Mouse (Mus musculus): ENCODE results near the gene Lst1.

Lst1 gene

DNA sequence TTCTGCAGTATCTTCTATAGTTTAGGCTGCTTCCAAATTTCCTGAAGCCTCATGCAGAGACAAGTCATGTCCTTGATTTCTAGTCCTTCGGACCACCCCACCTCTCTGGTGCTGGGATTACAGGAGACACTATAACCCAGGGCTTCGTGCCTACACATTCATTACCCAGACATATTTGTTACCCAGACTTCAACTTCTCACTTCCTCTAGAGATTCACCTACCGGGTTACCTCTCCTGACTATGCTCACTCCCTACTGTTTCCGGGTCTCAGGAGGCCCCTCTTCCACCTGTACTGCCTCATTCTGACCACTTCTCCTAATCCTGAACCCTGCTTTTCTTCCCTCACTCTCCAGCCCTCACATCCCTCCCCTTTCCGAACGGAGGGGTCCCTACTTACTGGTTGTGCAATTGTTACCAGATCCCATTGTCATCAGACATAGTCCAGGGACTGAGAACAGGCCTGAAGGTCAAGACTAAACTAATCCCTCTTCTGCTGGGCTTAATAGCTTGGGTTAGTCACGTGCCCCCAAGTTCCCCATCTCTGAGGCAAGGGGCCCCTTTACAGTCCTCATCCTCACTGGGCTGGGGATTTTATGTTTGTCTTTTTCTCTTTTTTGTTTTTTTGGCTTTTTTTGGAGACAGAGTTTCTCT is at the start of gene Lst1:
Gene Lst1 (minus strand): TSS at position 481 of the 652 bp plus-strand sequence.
- DNase-seq = no peak

DNA sequence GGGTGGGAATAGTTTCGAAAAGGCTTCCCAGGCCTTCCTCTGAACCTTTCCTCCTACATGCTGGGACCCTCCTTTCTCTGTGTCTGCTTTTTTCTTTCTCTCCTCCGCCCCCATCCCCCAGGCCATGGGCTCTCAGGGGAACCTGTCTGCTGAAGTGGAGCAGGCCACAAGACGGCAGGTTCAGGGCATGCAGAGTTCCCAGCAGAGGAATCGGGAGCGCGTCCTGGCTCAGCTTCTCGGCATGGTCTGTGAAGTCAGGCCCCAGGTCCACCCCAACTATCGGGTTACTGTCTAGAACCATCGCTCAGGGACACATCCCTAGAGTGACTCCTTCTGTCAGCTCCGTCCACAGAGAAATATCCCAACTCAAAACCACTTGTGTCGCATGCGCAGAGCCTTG is 49.3 kb upstream of the Lst1 start:
- DNase-seq = peak in 1 of 2 experiments; percentile 11

DNA sequence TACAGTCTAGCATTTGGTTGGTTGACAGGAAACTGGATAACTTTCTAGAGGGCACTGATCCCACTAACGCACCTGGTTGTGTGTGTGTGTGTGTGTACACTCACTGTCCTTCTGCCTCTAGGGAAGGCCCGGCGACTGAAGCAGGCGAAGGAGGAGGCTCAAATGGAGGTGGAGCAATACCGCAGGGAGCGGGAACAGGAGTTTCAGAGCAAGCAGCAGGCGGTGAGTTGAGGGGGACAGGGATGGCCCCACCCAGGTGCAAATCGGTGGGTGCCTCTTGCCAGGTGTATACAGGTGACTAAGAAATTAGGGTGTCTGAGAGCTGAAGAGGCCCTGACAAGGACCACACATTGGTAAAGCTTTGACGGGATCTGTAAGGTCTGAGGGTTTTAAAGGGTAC is 48.8 kb upstream of the Lst1 start:
- DNase-seq = peak; percentile 41 to 55

- peak; percentile 100 for DNase-seq
Observed at GRCm38 (mm10) chr17:35236390-35236746, 48.1 kb upstream of the Lst1 start.

DNA sequence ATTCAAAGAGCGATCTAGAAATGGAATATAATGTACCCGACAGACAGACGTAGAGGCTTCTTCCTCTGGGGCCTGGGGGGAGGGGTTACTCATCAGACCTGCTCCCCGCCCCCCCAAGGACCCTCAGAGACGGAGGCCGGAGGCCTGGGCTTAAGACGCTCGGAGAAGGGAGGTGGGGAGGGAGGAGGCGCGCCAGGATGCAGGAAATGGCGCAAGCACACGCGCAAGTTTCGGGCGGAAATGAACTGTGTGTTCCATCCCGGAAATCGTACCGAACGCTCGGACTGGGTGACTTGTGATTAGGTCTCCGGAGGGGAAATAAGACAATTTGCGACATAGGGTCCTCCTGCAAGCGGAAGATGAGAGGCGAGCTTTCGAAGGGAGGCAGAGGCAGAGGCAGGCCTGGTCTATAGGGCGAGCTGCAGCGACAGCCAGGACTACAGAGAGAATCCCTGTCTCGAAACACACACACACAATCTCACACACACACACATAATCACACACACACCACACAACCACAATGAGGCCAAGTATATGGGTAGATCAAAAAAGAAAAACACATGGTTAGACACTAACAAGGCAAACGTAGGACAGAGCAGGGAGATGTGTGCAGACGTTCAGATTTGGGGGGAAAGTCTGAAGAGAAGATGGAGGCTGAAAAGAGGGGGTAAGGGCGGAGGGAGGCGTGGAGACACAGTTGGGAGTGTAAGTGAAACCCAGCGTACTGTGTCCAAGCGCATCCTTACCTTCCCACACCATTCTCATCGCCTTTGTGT is 47.6 kb upstream of the Lst1 start, which contains the start of gene Nfkbil1:
Gene Nfkbil1 (minus strand): TSS at position 179 of the 776 bp plus-strand sequence.
- peak; percentile 88 to 90 for DNase-seq

DNA sequence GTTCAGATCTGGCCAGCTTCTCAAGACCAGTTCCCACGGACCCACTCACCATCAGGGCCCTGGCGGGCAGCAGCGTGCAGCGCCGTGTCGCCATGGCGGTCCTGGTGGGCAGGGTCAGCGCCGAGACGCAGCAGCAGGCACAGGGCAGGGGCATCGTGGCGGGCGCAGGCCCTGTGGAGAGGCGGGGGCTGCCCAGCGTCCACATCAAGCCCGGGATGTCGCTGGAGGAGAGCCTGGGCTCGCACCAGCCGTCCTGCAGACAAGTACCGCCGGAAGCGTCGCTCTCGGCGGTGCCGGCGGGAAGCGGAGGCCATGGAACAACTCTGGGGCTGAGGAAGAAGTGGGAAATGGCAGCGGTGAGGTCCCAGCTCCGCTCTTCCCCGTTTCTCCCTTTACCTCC is 46.7 kb upstream of the Lst1 start:
- peak in 1 of 2 experiments; percentile 32 for DNase-seq

- DNase-seq = peak in 1 of 2 experiments; percentile 2
Observed at GRCm38 (mm10) chr17:35234090-35234489, 45.9 kb upstream of the Lst1 start.

- no peak for DNase-seq
Observed at GRCm38 (mm10) chr17:35233114-35233980, 45.1 kb upstream of the Lst1 start, which contains the start of gene Atp6v1g2. TSS of gene Atp6v1g2 (plus strand) at chr17:35233660.

- no peak for DNase-seq
Observed at GRCm38 (mm10) chr17:35232659-35233058, 44.4 kb upstream of the Lst1 start.

DNA sequence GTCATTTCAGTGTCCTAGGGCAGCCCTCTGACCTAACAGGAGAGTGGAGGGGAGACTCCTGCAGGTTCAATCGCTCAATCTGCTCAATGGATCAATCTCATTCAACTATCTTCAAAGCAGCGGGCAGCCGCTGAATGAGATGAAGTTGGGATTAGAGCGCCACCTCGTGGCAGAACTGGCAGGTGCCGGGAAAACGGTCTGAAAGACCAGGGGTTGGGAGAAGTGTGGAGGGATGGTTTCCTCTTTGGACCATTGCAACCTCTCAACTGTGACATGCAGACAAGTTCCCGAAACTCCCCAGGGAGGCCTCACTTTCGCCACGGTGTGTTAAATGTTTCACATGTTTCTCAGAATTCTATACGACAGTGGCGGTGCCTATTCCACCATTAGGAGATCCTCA is 43.8 kb upstream of the Lst1 start:
- DNase-seq = peak; percentile 86 to 87

DNA sequence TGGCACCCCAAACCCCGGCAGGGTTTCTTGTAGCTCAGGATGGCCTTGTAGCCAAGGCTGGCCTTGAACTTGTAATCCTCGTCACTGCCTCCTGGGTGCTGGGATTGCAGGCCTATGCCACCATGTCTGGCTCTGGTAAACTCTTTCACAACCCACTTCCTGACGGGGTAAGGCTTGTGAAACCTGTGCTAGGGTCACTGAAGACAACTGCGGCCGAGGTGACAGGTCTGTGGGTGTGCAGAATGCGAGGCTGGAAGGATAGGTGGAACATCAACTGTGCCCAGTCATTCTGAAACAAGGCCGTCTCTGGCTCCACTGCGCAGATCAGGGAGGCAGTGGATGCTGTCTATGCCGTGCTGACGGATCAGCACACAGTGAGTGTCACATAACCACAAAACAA is 42.8 kb upstream of the Lst1 start:
- DNase-seq = no peak

- DNase-seq = no peak
Observed at GRCm38 (mm10) chr17:35226561-35227046, 38.4 kb upstream of the Lst1 start.

- no peak for DNase-seq
Observed at GRCm38 (mm10) chr17:35225456-35225855, 37.2 kb upstream of the Lst1 start.

DNA sequence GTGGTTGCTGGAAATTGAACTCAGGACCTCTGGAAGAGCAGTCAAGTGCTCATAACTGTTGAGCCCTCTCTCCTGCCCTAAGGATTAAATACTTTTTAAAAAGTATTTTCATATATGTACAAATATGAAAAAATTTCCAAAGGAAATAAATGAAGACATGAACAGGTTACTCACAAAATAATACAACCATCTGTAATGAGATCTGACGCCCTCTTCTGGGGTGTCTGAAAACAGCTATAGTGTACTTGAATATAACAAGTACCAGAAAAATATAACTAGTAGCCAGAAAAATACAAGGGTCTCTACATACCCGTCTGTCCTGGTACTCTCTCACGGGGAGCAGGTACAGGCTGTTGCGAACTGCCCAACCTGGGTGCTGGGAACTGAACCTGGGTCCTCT is 36.4 kb upstream of the Lst1 start:
- DNase-seq = no peak

DNA sequence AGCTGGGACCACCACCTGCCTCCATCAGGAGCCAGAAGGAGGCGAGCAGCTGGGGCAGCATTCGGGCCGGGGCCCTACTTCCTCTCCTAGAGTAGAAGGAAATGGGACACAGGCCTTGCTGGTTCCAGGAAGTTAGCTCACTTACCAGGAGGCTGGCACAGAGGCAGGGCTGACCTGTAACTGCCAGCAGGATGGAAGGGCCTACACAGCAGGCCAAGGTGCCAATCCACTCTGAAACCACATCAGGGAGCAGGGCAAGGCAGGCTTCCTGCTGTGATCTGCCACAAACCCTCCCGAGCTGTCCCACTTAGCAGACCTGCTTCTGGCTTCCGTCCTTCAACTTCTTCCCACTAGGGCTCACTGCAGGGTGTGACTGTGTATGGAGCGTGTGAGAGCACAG is 34.1 kb upstream of the Lst1 start:
- no peak for DNase-seq

DNA sequence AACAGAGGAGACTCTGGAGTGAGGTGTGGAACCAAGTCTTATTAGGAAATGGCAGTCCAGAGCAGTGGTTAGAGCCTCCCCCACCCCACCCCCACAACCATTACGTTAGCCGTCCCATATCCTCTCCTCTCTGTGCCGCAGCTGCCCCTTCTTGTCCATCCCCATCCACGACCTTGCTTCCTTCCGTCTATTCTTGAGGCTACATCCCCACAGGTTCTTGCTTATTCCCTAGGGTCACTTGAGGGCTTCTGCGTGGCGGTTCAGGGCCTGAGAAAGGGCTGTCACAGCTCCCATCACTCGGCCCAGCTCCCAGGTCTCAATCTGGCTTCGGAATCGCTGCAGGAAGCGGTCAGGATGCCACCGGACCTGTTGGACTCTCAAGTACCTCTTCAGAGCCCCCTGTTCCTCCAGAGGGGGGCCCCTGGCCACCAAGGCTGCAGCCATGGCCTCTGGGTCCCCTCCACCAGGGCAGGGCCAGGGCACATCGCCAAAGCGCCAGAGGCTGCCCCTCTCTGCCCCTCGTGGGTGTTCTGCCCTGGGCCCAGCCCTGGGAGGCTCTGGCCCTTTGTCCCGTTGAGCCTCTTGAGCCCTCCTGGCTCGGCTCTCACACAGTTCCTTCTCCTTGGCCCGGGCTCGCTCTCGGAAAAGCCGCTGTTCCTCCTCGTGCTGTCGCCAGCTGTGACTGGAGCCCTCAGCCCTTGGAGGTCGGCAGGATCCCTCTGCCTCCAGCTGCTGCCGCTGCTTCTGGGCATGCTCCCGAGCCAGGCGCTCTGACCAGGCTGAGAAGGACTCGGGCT is 32.1 kb upstream of the Lst1 start, which contains the start of gene Gm16181:
Gene Gm16181 (plus strand): TSS at position 679 of the 797 bp plus-strand sequence.
- no peak for DNase-seq

DNA sequence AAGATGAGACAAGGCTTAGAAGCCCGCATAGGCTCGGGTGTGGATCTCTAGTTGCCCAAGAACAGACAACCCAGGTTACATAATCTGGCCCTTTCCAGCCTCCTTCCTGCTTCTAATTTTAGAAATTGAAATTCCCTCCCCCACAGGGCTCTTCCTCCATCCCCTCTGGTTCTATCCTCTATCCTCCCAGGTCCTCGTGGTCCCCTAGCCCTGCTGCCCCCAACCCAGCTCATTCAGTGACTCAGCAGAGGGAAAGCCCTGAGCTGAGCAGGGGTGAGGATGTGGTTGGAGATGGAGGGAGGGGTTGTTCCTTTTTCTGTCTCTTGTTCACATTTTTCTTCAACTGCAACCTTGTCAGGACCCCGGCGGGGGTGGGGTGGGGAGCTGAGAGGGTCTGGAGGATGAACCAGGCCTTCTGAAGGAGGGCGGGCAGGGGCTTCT is 31.4 kb upstream of the Lst1 start:
- no peak for DNase-seq

DNA sequence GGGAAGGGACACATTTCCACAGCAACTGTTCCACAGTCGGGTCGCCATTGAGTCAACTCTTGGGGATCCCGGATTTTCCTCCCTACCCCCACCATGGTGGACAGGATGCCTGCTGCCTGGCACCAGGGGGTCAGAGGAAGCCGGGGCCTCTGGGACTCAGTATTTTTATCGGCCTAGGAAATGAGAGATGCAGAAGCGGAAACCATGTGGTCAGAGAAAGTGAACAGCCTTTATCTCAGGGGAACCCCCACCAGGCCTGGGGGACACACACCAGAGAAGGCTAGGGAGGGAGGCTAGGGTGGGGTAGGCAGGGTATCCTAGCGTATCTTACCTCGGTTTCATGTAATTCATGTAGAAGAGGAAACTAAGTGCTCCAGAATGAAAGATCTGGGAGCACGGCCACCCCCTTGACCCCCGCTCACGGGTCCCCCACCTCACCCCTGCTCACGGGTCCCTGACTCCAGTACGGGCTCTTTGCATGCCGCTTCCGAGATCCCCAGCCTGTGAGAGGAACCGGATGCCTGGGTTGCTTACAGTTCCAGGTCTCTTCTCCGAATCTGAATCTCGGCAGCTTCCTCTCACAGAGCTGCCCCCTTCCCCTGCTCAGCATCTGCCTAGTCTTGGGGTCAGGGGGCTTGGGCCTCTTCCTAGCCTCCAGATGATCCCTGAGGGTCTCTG is 30.4 kb upstream of the Lst1 start:
- no peak for DNase-seq

DNA sequence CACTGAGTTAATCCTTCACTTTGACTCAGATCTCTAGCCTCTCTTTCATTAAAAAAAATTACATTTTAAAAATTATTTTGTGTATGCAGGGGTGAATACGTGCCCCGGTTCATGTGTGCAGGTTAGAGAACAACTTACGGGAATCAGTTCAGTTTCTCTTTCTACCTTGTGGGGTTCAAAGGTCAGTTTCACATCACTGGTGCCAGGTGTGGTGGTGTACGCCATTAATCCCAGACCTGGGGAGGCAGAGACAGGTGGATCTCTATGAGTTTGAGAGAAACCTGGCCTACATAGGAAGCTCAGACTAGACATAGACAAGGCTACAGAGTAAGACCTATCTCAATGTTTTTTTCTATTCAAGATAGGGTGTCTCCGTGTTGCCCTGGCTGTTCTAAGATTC is 24.8 kb upstream of the Lst1 start:
- DNase-seq = no peak

DNA sequence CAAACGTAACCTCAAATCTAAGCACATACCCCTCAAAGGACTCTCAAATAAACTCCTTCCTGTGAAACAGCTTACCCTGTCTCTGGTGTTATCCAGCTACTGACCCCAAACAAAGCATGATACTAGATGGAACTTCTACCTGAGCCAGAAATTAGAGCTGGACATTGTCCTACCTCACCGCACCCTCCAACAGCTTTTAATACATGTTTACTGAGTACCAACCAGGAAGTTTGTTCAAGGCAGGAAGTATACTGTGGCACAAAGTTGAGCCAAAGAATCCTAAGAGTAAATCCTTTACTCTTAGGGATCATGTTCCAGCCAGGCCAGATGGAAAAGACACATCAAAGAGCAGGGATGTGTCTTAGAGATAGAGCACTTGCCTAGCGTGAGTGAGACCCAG is 22.4 kb upstream of the Lst1 start:
- DNase-seq = no peak

GRCm38 (mm10) chr17:35209785-35210535 is 21.7 kb upstream of the Lst1 start:
- no peak for DNase-seq

Measured in cerebellum, postnatal 36 days (tissue).